Mouse (Mus musculus) spleen, postnatal 0 days (tissue): ENCODE measurements around the gene Hist2h3b. TPM values are rescaled to one million over a fixed set of nuclear protein-coding genes. Genes with fewer than 3 reads are reported as not detected.

Experiments used
- polyA plus RNA-seq: library from polyadenylated mRNA; unstranded; fragments of >200 nt; fragmentation: Nextera tagmentation; extraction: Ambion mirVana; gene quantifications from 2 replicates; pipeline ENCODE4 v1.2.1, GENCODE M21; 2015

The Hist2h3b gene
- polyA plus RNA-seq = 216 and 277 TPM in 2 replicates

GRCm38 (mm10) chr3:96268051-96268775, at the start of gene Hist2h3b:
Hist2h3b (plus strand) TSS chr3:96268654.

GRCm38 (mm10) chr3:96219661-96220130, 48.8 kb upstream of the Hist2h3b start, which contains the start of the genes Bola1 and Hist2h2ab:
Bola1 (minus strand) TSS chr3:96219709.
Hist2h2ab (plus strand) TSS chr3:96219865.

GRCm38 (mm10) chr3:96220765-96221639, 47.5 kb upstream of the Hist2h3b start, which contains the start of the genes Hist2h2ac and Hist2h2be:
Hist2h2ac (minus strand) TSS chr3:96220880.
Hist2h2be (plus strand) TSS chr3:96221119.

GRCm38 (mm10) chr3:96238954-96239793, 29.3 kb upstream of the Hist2h3b start, which contains the start of gene Hist2h3c2:
Hist2h3c2 (minus strand) TSS chr3:96239127.

GRCm38 (mm10) chr3:96239949-96240798, 28.3 kb upstream of the Hist2h3b start, which contains the start of gene Hist2h2aa2:
Hist2h2aa2 (minus strand) TSS chr3:96240276.

GRCm38 (mm10) chr3:96245003-96245886, 23.2 kb upstream of the Hist2h3b start, which contains the start of gene Hist2h2aa1:
Hist2h2aa1 (plus strand) TSS chr3:96245497.

GRCm38 (mm10) chr3:96246427-96246856, 22.0 kb upstream of the Hist2h3b start, which contains the start of gene Hist2h3c1:
Hist2h3c1 (plus strand) TSS chr3:96246685.

GRCm38 (mm10) chr3:96262979-96263550, 5.4 kb upstream of the Hist2h3b start, which contains the start of gene Hist2h4:
Hist2h4 (minus strand) TSS chr3:96263311.

GRCm38 (mm10) chr3:96269511-96270474, 1.3 kb downstream of the Hist2h3b start, which contains the start of gene Hist2h2bb:
Hist2h2bb (plus strand) TSS chr3:96269752.

GRCm38 (mm10) chr3:96293787-96294186, 25.3 kb downstream of the Hist2h3b start, which contains the start of gene Fcgr1:
Fcgr1 (minus strand) TSS chr3:96293969.

Other genes starting within 250 kb of the Hist2h3b start
- gene Vps45, start 210.2 kb upstream of the Hist2h3b start, polyA plus RNA-seq = 23.9 and 26.4 TPM in 2 replicates
- gene Otud7b, start 164.1 kb upstream of the Hist2h3b start, polyA plus RNA-seq = 11.7 and 13.6 TPM in 2 replicates
- gene Mtmr11, start 106.7 kb upstream of the Hist2h3b start, polyA plus RNA-seq = 3.3 and 5.4 TPM in 2 replicates
- 77.0 and 80.7 TPM in 2 replicates for gene Sf3b4, start 96.3 kb upstream of the Hist2h3b start, polyA plus RNA-seq
- 0.94 and 1.4 TPM in 2 replicates for gene Sv2a, start 87.5 kb upstream of the Hist2h3b start, polyA plus RNA-seq
- 63.3 and 67.3 TPM in 2 replicates for gene Bola1, start 48.9 kb upstream of the Hist2h3b start, polyA plus RNA-seq
- 1.0 TPM in 1 of 2 replicates, not detected in the other for gene Hist2h2ab, start 48.8 kb upstream of the Hist2h3b start, polyA plus RNA-seq
- 26.4 and 35.3 TPM in 2 replicates for gene Hist2h2ac, start 47.8 kb upstream of the Hist2h3b start, polyA plus RNA-seq
- 5.3 and 7.1 TPM in 2 replicates for gene Hist2h2be, start 47.5 kb upstream of the Hist2h3b start, polyA plus RNA-seq
- gene Hist2h3c2, start 29.5 kb upstream of the Hist2h3b start, polyA plus RNA-seq = 23.0 and 25.0 TPM in 2 replicates
- 186 and 191 TPM in 2 replicates for gene Hist2h2aa2, start 28.4 kb upstream of the Hist2h3b start, polyA plus RNA-seq
- 81.9 and 88.4 TPM in 2 replicates for gene Hist2h2aa1, start 23.2 kb upstream of the Hist2h3b start, polyA plus RNA-seq
- 1.7 and 4.4 TPM in 2 replicates for gene Hist2h3c1, start 22.0 kb upstream of the Hist2h3b start, polyA plus RNA-seq
- gene Hist2h4, start 5.3 kb upstream of the Hist2h3b start, polyA plus RNA-seq = 105 and 133 TPM in 2 replicates
- 27.1 and 37.8 TPM in 2 replicates for gene Hist2h2bb, start 1.1 kb downstream of the Hist2h3b start, polyA plus RNA-seq
- 4.8 and 7.0 TPM in 2 replicates for gene Fcgr1, start 25.3 kb downstream of the Hist2h3b start, polyA plus RNA-seq
- gene BC107364, start 183.7 kb downstream of the Hist2h3b start, polyA plus RNA-seq = not detected in 2 replicates